Mouse (Mus musculus) liver, embryonic 12.5 days (tissue): ENCODE data around the gene Mamdc4. TPM values are rescaled to one million over a fixed set of nuclear protein-coding genes. Genes with fewer than 3 reads are reported as not detected.
"Not testable (repeated sequence)": the region's sequence is repeated elsewhere in the genome, so short reads cannot be mapped to it uniquely, and the experiment has no call there.

Source experiments
- ATAC-seq: fragments of 200-750 bp; cut with Nextera tagmentation; 2 replicates; pipeline ENCODE4 v1.8.0; 2017; ENCODE audit warnings: moderate number of reproducible peaks, mild to moderate bottlenecking, moderate library complexity
- H3K27ac ChIP-seq: fragments of 300-500 bp; sonication (generic); 2 replicates; pipeline ENCODE4 v1.5.1; 2016; ENCODE audit warnings: mild to moderate bottlenecking
- H3K27me3 ChIP-seq: fragments of 300-500 bp; sonication (generic); replicated peaks from 2 replicates; pipeline ENCODE4 v1.6.1; 2016; ENCODE audit warnings: mild to moderate bottlenecking, moderate library complexity
- H3K36me3 ChIP-seq: fragments of 300-500 bp; sonication (generic); 2 replicates; pipeline ENCODE4 v1.6.1; 2016; ENCODE audit warnings: mild to moderate bottlenecking, moderate library complexity
- H3K4me1 ChIP-seq: fragments of 300-500 bp; sonication (generic); 2 replicates; pipeline ENCODE4 v1.6.1; 2016
- H3K4me2 ChIP-seq: fragments of 300-500 bp; sonication (generic); 2 replicates; pipeline ENCODE4 v1.6.1; 2016; ENCODE audit warnings: mild to moderate bottlenecking, moderate library complexity
- H3K4me3 ChIP-seq: fragments of 300-500 bp; sonication (generic); 2 replicates; pipeline ENCODE4 v1.5.1; 2016; ENCODE audit warnings: mild to moderate bottlenecking, moderate library complexity
- H3K9ac ChIP-seq: fragments of 300-500 bp; sonication (generic); 2 replicates; pipeline ENCODE4 v1.6.1; 2016; ENCODE audit warnings: mild to moderate bottlenecking, moderate library complexity
- H3K9me3 ChIP-seq: fragments of 300-500 bp; sonication (generic); replicated peaks from 2 replicates; pipeline ENCODE4 v1.6.1; 2016; ENCODE audit warnings: mild to moderate bottlenecking, moderate library complexity
- WGBS: fragments of 180-500 bp; shearing (Covaris S2); methylation state at CpG from one replicate; pipeline ENCODE4 v1.1.7; 2016; ENCODE audit not compliant: insufficient replicate concordance; 5-methylcytosine and 5-hydroxymethylcytosine counted together
- polyA plus RNA-seq: library from polyadenylated mRNA; unstranded; fragments of >200 nt; fragmentation: Nextera tagmentation; extraction: Ambion mirVana; gene quantifications from 2 replicates; pipeline ENCODE4 v1.2.1, GENCODE M21; 2016

The Mamdc4 gene
- polyA plus RNA-seq, 1 experiment from 2014 or later, result 0.45 TPM

DNA sequence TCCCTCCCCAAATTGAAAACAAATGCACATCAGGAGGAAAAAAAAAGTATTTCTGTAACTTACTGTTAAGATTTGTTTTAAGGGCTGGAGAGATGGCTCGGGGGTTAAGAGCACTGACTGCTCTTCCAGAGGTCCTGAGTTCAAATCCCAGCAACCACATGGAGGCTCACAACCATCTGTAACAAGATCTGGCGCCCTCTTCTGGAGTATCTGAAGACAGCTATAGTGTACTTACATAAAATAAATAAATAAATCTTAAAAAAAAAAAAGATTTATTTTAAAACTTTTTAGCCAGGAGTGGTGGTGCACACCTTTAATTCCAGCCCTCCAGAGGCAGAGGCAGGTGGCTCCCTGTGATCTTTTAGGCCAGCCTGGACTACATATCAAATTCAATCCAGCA is 19.2 kb downstream of the Mamdc4 start:
- H3K9ac ChIP-seq, H3K27me3 ChIP-seq, H3K9me3 ChIP-seq, H3K27ac ChIP-seq, ATAC-seq, H3K4me3 ChIP-seq, H3K4me2 ChIP-seq: not testable (repeated sequence)
- 27% methylated on average over 2 of the region's 2 CpGs for WGBS
- Histone ChIP-seq H3K36me3 (peaks cover 14% of the 10 kb centered on the region), H3K4me1 (peaks cover 29% of the 10 kb centered on the region)

DNA sequence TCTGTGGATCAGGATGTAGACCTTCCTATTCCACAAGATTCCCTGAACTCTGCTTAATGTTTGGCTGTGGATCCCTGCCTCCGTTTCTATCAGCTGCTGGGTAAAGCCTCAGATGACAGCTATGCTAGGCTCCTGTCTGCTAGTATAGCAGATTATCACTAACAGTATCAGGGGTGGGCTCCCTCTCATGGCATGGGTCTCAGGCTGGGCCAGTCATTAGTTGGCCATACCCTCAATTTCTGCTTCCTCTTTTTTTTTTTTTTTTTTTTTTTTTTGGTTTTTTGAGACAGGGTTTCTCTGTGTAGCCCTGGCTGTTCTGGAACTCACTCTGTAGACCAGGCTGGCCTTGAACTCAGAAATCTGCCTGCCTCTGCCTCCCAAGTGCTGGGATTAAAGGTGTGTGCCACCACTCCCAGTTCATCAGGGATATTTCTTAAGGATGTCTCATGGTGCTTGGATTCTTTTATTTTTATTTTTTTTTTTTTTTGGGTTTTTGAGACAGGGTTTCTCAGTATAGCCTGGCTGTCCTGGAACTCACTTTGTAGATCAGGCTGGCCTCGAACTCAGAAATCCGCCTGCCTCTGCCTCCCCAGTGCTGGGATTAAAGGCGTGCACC is 21.4 kb downstream of the Mamdc4 start:
- H3K36me3 ChIP-seq, H3K4me3 ChIP-seq, H3K27ac ChIP-seq, H3K27me3 ChIP-seq, H3K4me2 ChIP-seq, ATAC-seq, H3K9me3 ChIP-seq, H3K9ac ChIP-seq: not testable (repeated sequence)
- 70% methylated on average over 4 of the region's 4 CpGs for WGBS
- H3K4me1 ChIP-seq, result peaks cover 15% of the 10 kb centered on the region

DNA sequence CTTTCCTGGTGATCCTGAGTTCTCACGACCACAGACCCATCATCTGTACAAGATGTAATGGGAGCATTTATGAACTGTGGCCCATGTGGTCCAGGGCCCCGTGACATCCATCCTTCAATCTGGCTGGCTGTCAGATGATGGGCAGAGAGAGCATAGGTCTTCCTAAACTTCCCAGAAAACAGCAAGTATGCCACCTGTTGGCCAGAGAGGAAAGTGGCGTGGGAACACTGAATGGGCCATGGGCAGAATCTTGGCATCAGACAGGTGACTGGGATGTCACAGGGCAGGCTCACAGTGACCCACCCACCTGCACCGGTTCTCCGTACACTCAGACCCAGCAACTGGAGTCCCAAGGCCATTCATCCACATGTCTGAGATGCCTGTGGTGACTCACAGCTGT is 23.5 kb downstream of the Mamdc4 start:
- no peak overlapping the region for H3K4me3 ChIP-seq
- no peak for ATAC-seq
- no peaks in the 10 kb centered on the region for H3K9me3 ChIP-seq
- H3K4me1 ChIP-seq, result peaks cover 6% of the 10 kb centered on the region
- no peak overlapping the region for H3K4me2 ChIP-seq
- no peak overlapping the region for H3K27ac ChIP-seq
- 35% methylated on average over 5 of the region's 5 CpGs for whole genome bisulfite sequencing
- H3K27me3 ChIP-seq, result 0 out of 2 replicates have a peak, but pooled peaks cover 4% of the 10 kb centered on the region
- no peak overlapping the region for H3K9ac ChIP-seq
- H3K36me3 ChIP-seq, result no peaks in the 10 kb centered on the region

DNA sequence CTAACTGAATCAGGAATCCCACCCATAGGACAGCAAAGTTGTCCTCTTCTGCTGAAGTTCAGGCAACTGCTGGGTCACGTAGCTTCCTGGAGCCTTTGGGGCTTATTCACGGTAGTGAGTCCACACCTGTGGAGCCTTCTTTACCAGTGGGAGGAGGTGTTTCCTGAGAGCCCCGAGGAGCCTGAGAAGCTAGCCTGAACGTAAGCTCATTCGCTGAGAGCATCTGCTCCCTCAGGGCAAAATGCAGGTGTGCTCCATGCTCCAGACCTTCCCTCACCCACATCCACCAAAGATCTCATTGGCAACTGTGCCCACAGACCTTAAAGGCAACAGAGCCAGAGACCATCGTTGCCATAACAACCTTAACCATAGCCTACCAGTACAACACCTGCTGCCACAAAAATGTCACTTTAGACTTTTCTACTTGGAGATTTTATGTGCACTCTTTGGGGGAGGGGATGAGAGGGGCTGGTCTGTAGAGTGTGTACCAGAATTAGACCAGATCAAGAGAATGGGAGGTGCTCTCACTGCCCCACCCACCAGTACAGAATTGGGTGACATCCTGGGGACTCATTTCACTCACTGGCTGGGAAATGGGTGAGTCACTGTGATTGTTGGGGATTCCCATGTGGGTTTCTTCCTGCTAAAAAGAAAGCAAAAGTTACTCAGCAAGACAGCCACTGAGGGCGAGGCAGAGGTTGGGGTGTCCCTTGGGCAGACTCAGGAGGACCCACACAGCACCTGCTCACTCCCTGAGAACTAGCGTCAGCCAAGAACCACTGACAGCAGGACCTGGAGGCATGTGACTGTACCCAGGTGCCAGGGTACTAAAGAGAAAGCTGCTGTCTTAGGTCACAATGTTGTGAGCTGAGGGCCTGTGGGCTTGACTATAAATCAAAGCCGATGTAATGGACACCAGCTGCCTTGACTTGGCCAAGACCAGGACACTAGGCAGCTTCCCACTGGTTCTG is 25.3 kb downstream of the Mamdc4 start:
- no peak overlapping the region for H3K4me2 ChIP-seq
- no peak overlapping the region for H3K9ac ChIP-seq
- ATAC-seq, result no peak
- 0 out of 2 replicates have a peak, but pooled peaks cover 4% of the 10 kb centered on the region for H3K27me3 ChIP-seq
- no peaks in the 10 kb centered on the region for H3K9me3 ChIP-seq
- H3K4me3 ChIP-seq, result no peak overlapping the region
- peaks cover 22% of the 10 kb centered on the region for H3K4me1 ChIP-seq
- H3K36me3 ChIP-seq, result peaks cover 7% of the 10 kb centered on the region; the same call in 1 of the 2 replicates
- 66% methylated on average over 9 of the region's 9 CpGs for WGBS
- H3K27ac ChIP-seq, result no peak overlapping the region

DNA sequence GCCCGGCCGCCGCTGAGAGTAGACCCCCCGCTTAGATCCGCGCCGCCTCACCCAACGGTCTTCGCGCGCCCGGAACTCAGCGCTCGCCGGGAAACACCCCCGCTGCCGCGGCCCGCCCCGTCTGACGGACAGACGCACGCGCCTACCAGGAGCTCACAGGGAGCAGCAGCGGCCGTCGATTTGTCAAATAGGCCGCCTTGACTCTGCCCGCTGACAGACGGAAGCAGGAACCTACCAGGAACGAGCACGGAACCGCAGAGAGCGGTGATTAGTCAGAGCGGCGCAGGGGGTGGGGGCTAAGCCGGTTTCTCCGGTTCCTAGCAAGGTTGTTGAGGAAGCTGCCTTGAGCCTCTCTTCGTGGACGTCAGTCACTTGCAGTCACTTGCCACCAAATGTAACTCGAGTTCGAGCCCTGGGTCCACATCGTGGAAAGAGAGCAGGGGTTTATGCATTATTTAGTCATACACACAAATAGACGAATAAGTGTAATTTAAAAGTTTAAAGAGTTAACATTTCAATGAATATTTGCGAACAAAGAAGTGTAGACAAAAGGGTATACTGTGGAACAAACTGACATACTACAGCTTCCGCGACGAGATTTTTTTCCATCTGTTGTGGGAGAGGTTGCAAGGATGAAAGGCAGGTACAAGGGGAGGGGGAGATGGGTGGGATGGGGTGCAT is 27.7 kb downstream of the Mamdc4 start, which contains the start of gene Traf2:
Traf2 (minus strand) TSS at position 130 of the 681 bp plus-strand sequence.
- peaks cover 7% of the 10 kb centered on the region for H3K36me3 ChIP-seq
- ATAC-seq, result peak; percentile 100
- H3K4me1 ChIP-seq, result peaks cover 33% of the 10 kb centered on the region
- H3K4me2 ChIP-seq, result peak within 1 kb of the TSS; percentile 71
- H3K9ac ChIP-seq, result peak within 1 kb of the TSS; percentile 87
- H3K27me3 ChIP-seq, result 0 out of 2 replicates have a peak, but pooled peaks cover 4% of the 10 kb centered on the region
- H3K4me3 ChIP-seq, result peak within 1 kb of the TSS; percentile 74
- peak within 1 kb of the TSS; percentile 85 for H3K27ac ChIP-seq
- WGBS, result 3% methylated on average over 48 of the region's 48 CpGs
- H3K9me3 ChIP-seq, result no peaks in the 10 kb centered on the region

DNA sequence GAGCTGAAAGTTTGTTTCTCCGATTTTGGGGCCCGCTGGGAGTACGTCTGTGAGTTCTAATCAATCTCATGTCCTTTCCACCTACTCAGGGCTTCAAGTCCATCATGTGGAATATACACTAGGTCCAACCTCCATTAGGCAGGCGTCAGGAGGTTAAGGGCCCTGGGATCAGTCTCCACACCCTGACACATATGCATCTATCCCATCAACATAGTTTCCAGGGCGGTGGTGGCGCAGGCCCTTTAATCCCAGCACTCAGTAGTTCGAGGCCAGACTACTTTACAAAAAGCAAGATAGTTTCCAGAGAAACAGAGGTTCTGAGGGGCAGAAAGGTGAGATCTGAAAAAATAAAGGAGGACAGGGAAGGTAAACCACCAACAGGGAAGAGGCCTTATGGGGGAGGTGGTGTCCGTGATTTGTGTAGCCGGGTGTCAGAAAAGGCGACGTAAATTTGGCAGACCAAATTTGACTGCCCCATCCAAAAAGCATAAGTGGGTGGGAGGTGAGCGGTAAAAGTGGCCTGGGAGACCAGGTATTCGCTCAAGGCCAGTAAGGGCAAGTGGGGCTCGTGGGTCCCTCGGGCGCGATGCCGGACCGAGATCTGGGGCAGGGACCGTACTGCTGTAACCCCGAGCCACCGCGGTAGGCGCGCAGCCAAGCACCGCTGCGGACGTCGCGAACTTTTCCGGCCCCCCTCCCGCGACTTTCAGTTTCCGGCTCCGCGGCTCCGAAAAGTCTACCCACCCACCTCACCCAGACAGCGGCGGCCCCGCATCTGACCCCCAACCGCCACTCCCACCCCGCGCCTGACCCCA is 28.4 kb downstream of the Mamdc4 start:
- no peaks in the 10 kb centered on the region for H3K9me3 ChIP-seq
- peak; percentile 74 for ATAC-seq
- H3K9ac ChIP-seq, result peak overlapping the region; percentile 87
- peaks cover 37% of the 10 kb centered on the region for H3K4me1 ChIP-seq
- H3K36me3 ChIP-seq, result peaks cover 7% of the 10 kb centered on the region
- H3K27ac ChIP-seq, result peak overlapping the region; percentile 85
- peak overlapping the region; percentile 71 for H3K4me2 ChIP-seq
- H3K4me3 ChIP-seq, result peak overlapping the region; percentile 74
- 5% methylated on average over 43 of the region's 43 CpGs for WGBS
- H3K27me3 ChIP-seq, result 0 out of 2 replicates have a peak, but pooled peaks cover 4% of the 10 kb centered on the region

DNA sequence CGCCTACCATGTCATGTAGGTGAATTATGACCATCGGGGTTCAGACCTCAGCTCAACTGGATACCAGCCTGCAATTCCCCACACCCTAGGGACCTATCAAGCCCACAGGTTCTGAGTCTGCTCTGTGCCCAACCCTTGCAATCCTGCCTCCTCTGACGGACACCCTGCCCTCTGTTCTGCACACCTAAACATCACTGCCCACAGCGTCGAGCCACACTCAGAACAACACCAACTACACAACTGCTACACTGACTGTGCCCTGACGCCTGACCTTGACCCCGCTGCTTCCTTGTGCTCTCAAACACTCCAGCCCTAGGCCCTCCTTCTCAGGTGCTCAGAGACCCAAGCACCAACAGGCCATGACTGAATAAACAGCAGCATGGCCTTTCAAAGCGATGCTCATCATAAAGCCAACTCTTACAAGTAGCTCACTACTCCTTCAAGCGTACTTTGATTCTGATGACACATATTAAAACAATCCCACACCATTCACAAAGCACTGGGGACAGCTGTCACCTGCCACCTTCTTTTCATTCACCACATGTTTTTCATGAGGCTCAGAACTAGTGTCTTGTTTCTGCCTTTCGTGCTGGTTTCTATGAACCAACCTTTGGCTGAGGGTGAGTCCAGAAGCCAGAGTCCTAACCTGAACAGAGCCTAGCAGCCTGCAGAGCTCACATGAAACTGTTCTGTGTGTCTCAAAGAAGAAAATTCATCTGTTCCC is 32.8 kb downstream of the Mamdc4 start:
- peaks cover 33% of the 10 kb centered on the region for H3K4me1 ChIP-seq
- no peak overlapping the region for H3K4me3 ChIP-seq
- no peaks in the 10 kb centered on the region for H3K27me3 ChIP-seq
- 79% methylated on average over 10 of the region's 10 CpGs for WGBS
- no peak overlapping the region for H3K4me2 ChIP-seq
- ATAC-seq, result no peak
- H3K9me3 ChIP-seq, result no peaks in the 10 kb centered on the region
- no peak overlapping the region for H3K27ac ChIP-seq
- no peak overlapping the region for H3K9ac ChIP-seq
- peaks cover 37% of the 10 kb centered on the region for H3K36me3 ChIP-seq

DNA sequence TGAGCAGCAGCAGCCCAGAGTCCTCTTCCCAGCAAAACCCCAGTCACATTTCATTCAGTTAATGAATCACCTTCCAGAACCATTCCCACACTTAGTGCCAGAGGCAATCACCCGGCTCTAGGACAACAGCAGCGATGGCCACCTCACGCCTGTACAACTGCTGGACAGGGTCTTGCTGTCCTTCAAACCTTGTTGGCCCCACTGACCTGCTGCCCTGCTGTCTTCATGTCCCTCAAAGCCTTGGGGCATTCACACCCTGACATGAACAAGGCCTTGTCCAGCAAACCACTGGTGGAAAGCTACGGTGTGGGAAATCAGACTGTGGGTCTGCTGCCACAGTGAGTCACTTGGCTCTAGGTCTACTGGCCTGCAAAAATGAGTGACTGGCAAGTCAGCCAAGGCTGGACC is 34.1 kb downstream of the Mamdc4 start:
- H3K4me3 ChIP-seq, result no peak overlapping the region
- no peak overlapping the region for H3K9ac ChIP-seq
- ATAC-seq, result no peak
- no peak overlapping the region for H3K4me2 ChIP-seq
- no peak overlapping the region for H3K27ac ChIP-seq
- peaks cover 27% of the 10 kb centered on the region for H3K4me1 ChIP-seq
- WGBS, result 85% methylated on average over 4 of the region's 4 CpGs
- peaks cover 50% of the 10 kb centered on the region for H3K36me3 ChIP-seq
- H3K9me3 ChIP-seq, result no peaks in the 10 kb centered on the region
- H3K27me3 ChIP-seq, result no peaks in the 10 kb centered on the region

DNA sequence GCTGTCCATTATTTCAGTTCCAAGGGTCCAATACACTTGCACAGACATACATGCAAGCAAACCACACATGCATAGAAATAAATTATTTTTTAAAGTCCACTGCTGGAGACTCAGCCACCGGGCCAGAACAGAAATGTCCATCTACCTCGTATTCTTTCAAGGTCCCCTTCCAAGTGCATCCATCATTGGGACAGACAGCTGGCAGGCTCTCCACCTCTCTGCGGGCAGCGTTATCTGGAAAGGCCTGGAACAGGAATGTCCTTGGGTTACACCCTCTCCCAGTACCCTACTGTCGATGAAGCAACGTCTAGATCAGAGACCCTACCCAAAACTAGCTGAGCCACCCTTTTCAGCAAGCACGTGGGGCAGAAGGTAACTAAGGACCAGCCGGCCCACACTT is 38.1 kb downstream of the Mamdc4 start:
- H3K4me1 ChIP-seq, result peaks cover 9% of the 10 kb centered on the region
- peaks cover 81% of the 10 kb centered on the region for H3K36me3 ChIP-seq

DNA sequence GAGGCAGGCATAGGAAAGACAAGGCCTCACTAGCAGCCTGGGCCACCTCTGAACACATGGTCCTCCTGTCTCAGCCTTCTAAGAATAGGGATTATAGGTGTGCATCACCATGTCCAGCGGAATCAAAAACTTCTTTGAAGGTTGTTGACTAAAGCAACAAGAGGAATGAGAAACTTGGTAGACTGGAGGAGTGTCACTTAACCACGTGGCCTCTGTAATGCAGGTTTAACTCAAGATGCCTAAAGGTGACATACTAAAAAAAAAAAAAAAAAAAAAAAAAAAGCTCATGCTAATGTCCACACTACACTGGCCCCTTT is 39.8 kb downstream of the Mamdc4 start:
- Histone ChIP-seq H3K4me1 (peaks cover 8% of the 10 kb centered on the region), H3K4me2 (no peak overlapping the region), H3K9me3 (no peaks in the 10 kb centered on the region), H3K4me3 (no peak overlapping the region), H3K27ac (no peak overlapping the region), H3K27me3 (no peaks in the 10 kb centered on the region), H3K36me3 (peaks cover 96% of the 10 kb centered on the region), H3K9ac (no peak overlapping the region)
- ATAC-seq, result no peak
- WGBS, result 78% methylated on average over 2 of the region's 2 CpGs

More for the DNA sequence above, 38.1 kb downstream of the Mamdc4 start:
- Histone ChIP-seq H3K9me3 (no peaks in the 10 kb centered on the region), H3K27ac (no peak overlapping the region), H3K4me2 (no peak overlapping the region), H3K4me3 (no peak overlapping the region), H3K9ac (no peak overlapping the region), H3K27me3 (no peaks in the 10 kb centered on the region)
- whole genome bisulfite sequencing, result 84% methylated on average over 8 of the region's 8 CpGs
- no peak for ATAC-seq
